Mouse (Mus musculus) hindbrain, embryonic 13.5 days (tissue): Measurements from ENCODE around the gene Smoc2. TPM values are rescaled to one million over a fixed set of nuclear protein-coding genes. Genes with fewer than 3 reads are reported as not detected.

Source experiments
- ATAC-seq: fragments of 200-750 bp; cut with Nextera tagmentation; 2 replicates; pipeline ENCODE4 v1.8.0; 2017; ENCODE audit warnings: moderate TSS enrichment; ENCODE audit not compliant: low FRiP score
- H3K27ac ChIP-seq: fragments of 300-500 bp; sonication (generic); 2 replicates; pipeline ENCODE4 v1.5.1; 2015; ENCODE audit warnings: inconsistent platforms, mild to moderate bottlenecking, moderate library complexity
- H3K27me3 ChIP-seq: fragments of 300-500 bp; sonication (generic); 2 replicates; pipeline ENCODE4 v1.6.1; 2015; ENCODE audit warnings: mild to moderate bottlenecking, inconsistent platforms
- H3K36me3 ChIP-seq: fragments of 300-500 bp; sonication (generic); 2 replicates; pipeline ENCODE4 v1.6.1; 2015; ENCODE audit warnings: mild to moderate bottlenecking, inconsistent platforms
- H3K4me1 ChIP-seq: fragments of 300-500 bp; sonication (generic); replicated peaks from 2 replicates; pipeline ENCODE4 v1.6.1; 2015; ENCODE audit warnings: inconsistent platforms
- H3K4me2 ChIP-seq: fragments of 300-500 bp; sonication (generic); 2 replicates; pipeline ENCODE4 v1.6.1; 2015; ENCODE audit warnings: inconsistent platforms, mild to moderate bottlenecking, moderate library complexity
- H3K4me3 ChIP-seq: fragments of 300-500 bp; sonication (generic); 2 replicates; pipeline ENCODE4 v1.5.1; 2015; ENCODE audit warnings: mild to moderate bottlenecking, inconsistent platforms
- H3K9ac ChIP-seq: fragments of 300-500 bp; sonication (generic); 2 replicates; pipeline ENCODE4 v1.6.1; 2015; ENCODE audit warnings: mild to moderate bottlenecking, inconsistent platforms
- H3K9me3 ChIP-seq: fragments of 300-500 bp; sonication (generic); 2 replicates; pipeline ENCODE4 v1.6.1; 2016; ENCODE audit warnings: inconsistent platforms
- WGBS: fragments of 180-500 bp; shearing (Covaris S2); methylation state at CpG from one replicate; pipeline ENCODE4 v1.1.7; 2015; 5-methylcytosine and 5-hydroxymethylcytosine counted together
- polyA plus RNA-seq: library from polyadenylated mRNA; unstranded; fragments of >200 nt; fragmentation: Nextera tagmentation; extraction: Ambion mirVana; gene quantifications from 2 replicates; pipeline ENCODE4 v1.2.1, GENCODE M21; 2015

Smoc2 gene
- polyA plus RNA-seq, 1 experiment from 2014 or later = 4.4 TPM

DNA sequence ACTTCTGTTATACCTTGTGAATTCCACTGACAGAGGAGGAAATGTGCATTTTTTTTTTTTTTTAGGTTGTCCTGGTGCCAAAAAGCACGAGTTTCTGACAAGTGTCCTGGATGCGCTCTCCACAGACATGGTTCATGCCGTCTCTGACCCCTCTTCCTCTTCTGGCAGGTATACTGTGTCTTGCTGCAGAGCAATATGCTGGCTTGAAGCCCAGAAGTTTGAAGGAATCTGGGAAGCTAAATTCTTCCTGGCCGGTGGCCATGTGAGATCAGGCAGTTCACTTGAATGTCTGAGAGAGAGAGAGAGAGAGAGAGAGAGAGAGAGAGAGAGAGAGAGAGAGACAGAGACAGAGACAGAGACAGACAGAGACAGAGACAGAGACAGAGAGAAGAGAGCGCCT, 118.2 kb downstream of the Smoc2 start:
- H3K9me3 ChIP-seq = no peaks in the 10 kb centered on the region
- no peak overlapping the region for H3K4me2 ChIP-seq
- no peak for ATAC-seq
- H3K27ac ChIP-seq = no peak overlapping the region
- H3K4me1 ChIP-seq = peaks cover 6% of the 10 kb centered on the region; the same call in 1 of the 2 replicates
- H3K4me3 ChIP-seq = no peak overlapping the region
- no peaks in the 10 kb centered on the region for H3K27me3 ChIP-seq
- H3K9ac ChIP-seq = no peak overlapping the region
- no peaks in the 10 kb centered on the region for H3K36me3 ChIP-seq
- 75% methylated on average over 5 of the region's 5 CpGs for WGBS

DNA sequence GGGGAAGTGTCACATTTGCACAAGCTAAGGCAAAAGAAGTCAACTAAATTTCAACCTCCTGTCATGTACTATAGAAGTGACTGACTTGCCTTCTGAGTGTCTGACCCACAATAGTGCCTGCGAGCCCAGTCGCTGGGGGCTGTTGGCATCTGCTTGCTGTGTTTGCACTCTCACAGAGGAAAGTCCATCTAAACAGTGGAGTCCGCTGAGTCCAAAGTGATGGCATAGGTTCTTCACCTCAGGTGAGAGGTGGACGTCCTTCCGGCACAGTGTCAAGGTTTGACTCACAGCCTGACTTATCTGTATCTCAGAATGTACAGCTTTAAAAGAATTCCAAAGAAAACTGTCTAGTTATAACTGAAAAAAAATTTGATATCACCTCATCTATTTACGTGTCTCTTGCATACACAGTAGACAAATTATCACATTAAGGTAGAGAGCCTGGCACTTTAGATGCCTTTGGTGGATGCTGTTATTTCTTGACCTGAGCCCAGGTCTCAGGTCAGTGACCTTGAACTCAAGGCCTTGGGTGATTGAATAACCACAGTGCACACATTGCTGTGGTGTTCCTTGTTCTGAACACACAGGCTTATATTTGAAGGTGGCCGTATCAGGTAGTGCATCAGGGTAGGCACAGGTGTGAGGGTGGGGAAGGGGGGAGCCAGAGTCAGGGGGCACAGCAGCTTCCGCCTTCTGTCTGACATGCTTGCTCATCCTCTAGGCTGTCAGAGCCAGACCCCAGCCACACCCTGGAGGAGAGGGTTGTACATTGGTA, 119.5 kb downstream of the Smoc2 start:
- Histone ChIP-seq H3K4me2 (no peak overlapping the region), H3K4me3 (no peak overlapping the region), H3K4me1 (peaks cover 8% of the 10 kb centered on the region; the same call in 1 of the 2 replicates), H3K27ac (no peak overlapping the region), H3K27me3 (no peaks in the 10 kb centered on the region), H3K9me3 (no peaks in the 10 kb centered on the region), H3K9ac (no peak overlapping the region), H3K36me3 (no peaks in the 10 kb centered on the region)
- no peak for ATAC-seq
- 94% methylated on average over 8 of the region's 8 CpGs for WGBS

DNA sequence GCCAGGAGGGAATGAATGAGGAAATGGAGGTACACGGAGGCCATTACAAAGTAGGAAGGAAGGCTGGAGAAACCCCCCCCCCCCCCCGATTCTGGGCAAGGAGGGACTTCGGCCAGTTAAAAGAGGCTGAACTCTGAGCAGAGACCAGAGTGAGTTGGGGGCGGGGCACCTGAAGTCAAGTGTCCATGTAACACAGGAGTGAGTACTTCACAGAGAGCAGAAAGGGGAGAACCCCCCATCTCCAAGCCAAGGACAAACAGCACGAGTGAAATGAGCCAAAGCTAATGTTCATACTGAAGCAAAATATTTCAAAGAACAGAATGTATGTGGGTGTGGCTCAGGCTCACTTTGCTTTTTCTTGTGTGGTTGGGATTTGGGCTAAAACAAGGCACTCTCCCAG, 121.7 kb downstream of the Smoc2 start:
- ATAC-seq = no peak
- no peaks in the 10 kb centered on the region for H3K36me3 ChIP-seq
- H3K27me3 ChIP-seq = no peaks in the 10 kb centered on the region
- no peak overlapping the region for H3K4me3 ChIP-seq
- H3K9ac ChIP-seq = no peak overlapping the region
- WGBS = 67% methylated on average over 5 of the region's 5 CpGs
- H3K27ac ChIP-seq = no peak overlapping the region
- H3K4me2 ChIP-seq = no peak overlapping the region
- peaks cover 8% of the 10 kb centered on the region; the same call in 1 of the 2 replicates for H3K4me1 ChIP-seq
- H3K9me3 ChIP-seq = no peaks in the 10 kb centered on the region

DNA sequence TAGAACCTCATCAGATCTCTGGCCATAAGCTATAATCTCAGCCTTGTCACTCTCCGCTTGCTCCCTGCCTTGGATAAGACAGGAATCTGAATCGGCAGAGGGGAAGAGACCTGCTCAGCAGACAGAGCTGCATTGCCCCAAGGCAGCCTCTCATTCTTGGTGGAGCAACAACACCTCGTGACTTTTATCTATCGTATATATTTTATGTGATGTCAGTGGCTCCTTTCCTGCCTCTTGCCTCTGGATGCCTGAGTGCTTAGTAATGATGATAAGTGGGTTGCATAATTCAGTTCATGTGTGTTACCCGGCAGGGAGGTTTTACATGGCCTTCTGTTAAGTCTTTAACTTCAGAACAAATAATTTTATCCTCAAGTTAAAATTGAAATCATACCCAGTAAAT, 128.6 kb downstream of the Smoc2 start:
- 77% methylated on average over 5 of the region's 5 CpGs for WGBS
- ATAC-seq = no peak

DNA sequence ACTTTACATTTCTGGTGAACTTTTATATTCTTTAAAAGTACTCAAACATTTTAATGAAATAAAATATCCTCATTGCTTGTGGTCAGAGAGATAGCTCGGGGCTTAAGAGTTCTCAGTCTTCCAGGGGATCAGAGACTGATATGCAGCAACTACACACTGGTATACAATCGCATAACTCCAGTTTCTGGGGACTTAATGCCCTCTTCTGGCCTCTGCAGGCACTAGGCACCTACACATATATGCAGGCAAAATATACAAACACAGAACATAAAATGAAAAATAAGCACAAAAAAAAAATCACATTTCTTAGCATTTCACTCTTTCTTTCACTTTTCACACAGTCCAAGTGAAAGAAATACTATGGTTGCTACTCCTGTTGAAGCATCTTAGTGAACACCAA, 133.2 kb downstream of the Smoc2 start:
- no peaks in the 10 kb centered on the region for H3K36me3 ChIP-seq
- no peaks in the 10 kb centered on the region for H3K9me3 ChIP-seq
- WGBS = 86% methylated on average over 2 of the region's 2 CpGs
- H3K4me2 ChIP-seq = no peak overlapping the region
- H3K27me3 ChIP-seq = no peaks in the 10 kb centered on the region
- H3K4me3 ChIP-seq = no peak overlapping the region
- ATAC-seq = no peak
- no peak overlapping the region for H3K27ac ChIP-seq
- no peak overlapping the region for H3K9ac ChIP-seq
- no peaks in the 10 kb centered on the region for H3K4me1 ChIP-seq

More for the DNA sequence above, 128.6 kb downstream of the Smoc2 start:
- H3K9me3 ChIP-seq = no peaks in the 10 kb centered on the region
- H3K9ac ChIP-seq = no peak overlapping the region
- no peak overlapping the region for H3K27ac ChIP-seq
- no peaks in the 10 kb centered on the region for H3K36me3 ChIP-seq
- no peaks in the 10 kb centered on the region for H3K27me3 ChIP-seq
- no peak overlapping the region for H3K4me3 ChIP-seq
- H3K4me1 ChIP-seq = no peaks in the 10 kb centered on the region
- no peak overlapping the region for H3K4me2 ChIP-seq

DNA sequence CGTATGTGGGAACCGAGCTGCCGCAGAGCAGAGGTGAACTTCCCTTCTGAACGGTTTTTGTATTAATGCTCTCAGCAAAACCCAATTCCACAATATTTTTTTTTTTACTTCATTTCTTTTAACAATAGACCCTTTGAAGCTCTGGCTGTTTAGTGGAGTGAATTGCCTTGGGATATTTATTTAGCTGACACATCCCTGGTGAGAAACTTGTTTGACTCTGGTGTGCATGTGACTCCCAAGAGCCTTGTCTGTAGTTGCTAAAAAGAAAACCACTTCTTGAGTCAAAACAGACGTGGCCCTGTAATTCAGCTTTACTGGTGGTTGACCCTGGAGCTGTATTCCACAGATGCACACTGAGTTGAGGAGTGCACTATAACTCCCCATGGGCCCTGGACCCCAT, 135.2 kb downstream of the Smoc2 start:
- Histone ChIP-seq H3K9me3 (no peaks in the 10 kb centered on the region), H3K36me3 (no peaks in the 10 kb centered on the region), H3K4me2 (no peak overlapping the region), H3K27ac (no peak overlapping the region), H3K4me3 (no peak overlapping the region), H3K4me1 (no peaks in the 10 kb centered on the region), H3K9ac (no peak overlapping the region), H3K27me3 (no peaks in the 10 kb centered on the region)
- no peak for ATAC-seq
- WGBS = 69% methylated on average over 5 of the region's 5 CpGs

DNA sequence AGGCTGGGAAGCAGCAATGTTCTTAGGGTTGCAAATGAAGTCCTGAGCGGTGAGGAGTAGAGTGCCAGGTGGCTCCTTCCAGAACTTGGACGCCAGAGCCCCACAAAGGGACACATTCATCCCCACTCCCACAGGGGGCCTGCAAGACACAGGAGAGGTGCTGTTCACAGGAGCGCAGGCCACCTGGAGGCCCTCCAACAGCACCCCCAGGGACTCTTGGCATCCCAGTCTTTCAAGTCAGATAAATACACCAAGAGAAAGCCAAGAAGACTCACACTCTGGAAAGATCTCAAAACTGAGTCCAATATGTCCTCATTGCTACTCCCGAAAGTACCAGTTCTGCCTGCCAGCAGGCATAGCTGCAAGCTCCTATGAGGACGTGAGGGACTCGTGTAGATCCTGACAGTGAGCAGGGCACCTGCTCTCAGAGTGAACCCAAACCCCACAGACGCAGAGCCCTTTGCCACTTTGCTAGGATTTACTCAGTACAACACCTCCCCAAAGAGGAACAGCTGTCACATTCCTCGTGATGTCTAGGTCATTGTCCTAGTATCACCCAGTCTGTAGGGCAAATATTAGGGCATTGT, 141.2 kb downstream of the Smoc2 start:
- no peak overlapping the region for H3K4me3 ChIP-seq
- no peaks in the 10 kb centered on the region; the same call in 1 of the 2 replicates for H3K4me1 ChIP-seq
- no peak overlapping the region for H3K9ac ChIP-seq
- H3K27me3 ChIP-seq = no peaks in the 10 kb centered on the region
- ATAC-seq = no peak
- WGBS = 43% methylated on average over 8 of the region's 8 CpGs
- no peaks in the 10 kb centered on the region for H3K9me3 ChIP-seq
- H3K27ac ChIP-seq = no peak overlapping the region
- H3K36me3 ChIP-seq = no peaks in the 10 kb centered on the region
- no peak overlapping the region for H3K4me2 ChIP-seq

DNA sequence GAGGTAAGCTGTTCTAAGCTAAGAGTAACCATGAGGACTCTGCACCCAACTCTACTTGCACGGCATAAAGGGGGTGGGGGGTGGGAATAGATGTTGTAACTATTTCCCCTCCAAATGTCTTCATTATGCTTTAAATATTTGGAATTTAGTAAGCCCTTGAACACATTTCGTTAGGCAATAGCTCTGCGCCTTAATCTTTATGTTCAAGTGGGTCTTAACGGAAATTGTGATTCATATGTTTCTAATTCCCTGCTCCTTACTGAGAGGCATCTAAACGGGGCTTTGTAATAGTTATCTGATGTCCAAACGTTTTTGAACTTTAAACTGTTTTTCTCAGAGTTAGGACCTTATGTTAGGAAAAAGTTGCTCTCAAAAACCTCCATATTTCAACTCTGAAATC, 147.2 kb downstream of the Smoc2 start:
- Histone ChIP-seq H3K4me2 (no peak overlapping the region), H3K27ac (no peak overlapping the region), H3K36me3 (no peaks in the 10 kb centered on the region), H3K4me3 (no peak overlapping the region), H3K9me3 (no peaks in the 10 kb centered on the region), H3K27me3 (no peaks in the 10 kb centered on the region), H3K9ac (no peak overlapping the region), H3K4me1 (no peaks in the 10 kb centered on the region)
- ATAC-seq = no peak
- WGBS = 78% methylated on average over 6 of the region's 6 CpGs

DNA sequence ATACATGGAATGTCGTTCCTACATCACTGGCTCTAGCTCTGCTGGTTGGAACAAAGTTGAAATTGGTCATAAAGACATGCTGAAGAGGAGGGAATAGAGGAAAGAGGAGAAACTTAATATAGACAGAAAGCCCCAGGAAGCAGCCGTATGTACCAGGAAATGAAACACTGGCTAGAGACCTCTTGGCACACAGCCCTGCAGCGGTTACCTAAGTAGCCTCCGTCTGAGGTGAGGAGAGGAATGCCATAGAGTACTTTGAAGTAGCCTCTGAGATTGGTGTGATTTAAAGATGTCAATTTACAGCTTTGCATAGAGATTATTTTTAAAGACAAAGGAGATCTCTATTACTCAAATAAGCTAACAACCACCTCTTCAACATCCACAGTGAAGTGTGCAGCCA, 155.4 kb downstream of the Smoc2 start:
- no peaks in the 10 kb centered on the region for H3K9me3 ChIP-seq
- no peak overlapping the region for H3K4me2 ChIP-seq
- no peak overlapping the region for H3K27ac ChIP-seq
- no peak for ATAC-seq
- no peaks in the 10 kb centered on the region for H3K36me3 ChIP-seq
- H3K27me3 ChIP-seq = no peaks in the 10 kb centered on the region
- H3K9ac ChIP-seq = no peak overlapping the region
- WGBS = 85% methylated on average over 4 of the region's 4 CpGs
- H3K4me1 ChIP-seq = no peaks in the 10 kb centered on the region
- no peak overlapping the region for H3K4me3 ChIP-seq

DNA sequence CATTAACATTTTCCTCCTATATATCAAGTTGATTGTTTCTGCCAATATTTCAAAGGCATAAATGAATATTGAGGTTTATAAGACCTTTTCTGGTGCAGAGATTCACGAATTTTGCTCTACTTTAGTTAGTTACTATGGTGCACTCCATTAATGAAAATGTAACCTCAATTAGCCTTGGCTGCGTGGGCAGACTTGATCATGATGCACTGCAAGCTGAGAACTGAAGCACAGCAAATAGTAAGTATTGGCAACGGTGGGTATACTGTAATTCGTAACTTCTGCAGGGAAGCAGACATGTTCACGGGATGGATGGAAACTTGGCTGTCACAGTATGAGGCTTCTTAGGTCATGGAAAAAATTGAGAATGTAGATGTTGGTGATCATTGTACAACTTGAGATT, 166.3 kb downstream of the Smoc2 start:
- Histone ChIP-seq H3K27ac (no peak overlapping the region), H3K4me3 (no peak overlapping the region), H3K9ac (no peak overlapping the region), H3K4me2 (no peak overlapping the region), H3K4me1 (no peaks in the 10 kb centered on the region), H3K9me3 (no peaks in the 10 kb centered on the region), H3K27me3 (no peaks in the 10 kb centered on the region), H3K36me3 (no peaks in the 10 kb centered on the region)
- WGBS = 77% methylated on average over 5 of the region's 5 CpGs
- ATAC-seq = no peak

DNA sequence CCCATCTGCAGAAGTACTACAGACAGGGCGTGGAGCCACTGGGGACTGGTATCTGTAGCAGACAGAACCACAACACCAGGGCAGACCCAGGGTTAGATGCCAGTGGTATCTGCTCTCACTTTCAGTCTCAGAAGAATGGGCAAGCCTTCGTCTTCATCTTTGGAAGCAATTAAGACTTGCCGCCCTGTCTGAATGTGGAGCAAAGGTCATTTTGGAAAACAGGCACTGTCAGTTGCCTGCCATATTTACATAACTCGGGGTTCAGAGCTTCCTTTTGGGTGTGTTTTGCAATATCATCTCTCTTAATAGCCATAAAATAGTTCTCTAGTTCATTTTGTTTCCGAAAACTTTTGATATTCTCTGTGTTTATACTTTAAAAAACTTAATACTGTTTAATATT, 168.0 kb downstream of the Smoc2 start:
- H3K4me1 ChIP-seq = no peaks in the 10 kb centered on the region
- ATAC-seq = no peak
- no peaks in the 10 kb centered on the region for H3K9me3 ChIP-seq
- H3K27me3 ChIP-seq = no peaks in the 10 kb centered on the region
- H3K4me3 ChIP-seq = no peak overlapping the region
- WGBS = 80% methylated on average over 5 of the region's 5 CpGs
- no peaks in the 10 kb centered on the region for H3K36me3 ChIP-seq
- no peak overlapping the region for H3K9ac ChIP-seq
- no peak overlapping the region for H3K27ac ChIP-seq
- no peak overlapping the region for H3K4me2 ChIP-seq
